Mouse (Mus musculus) hindbrain, embryonic 16.5 days (tissue): ENCODE data around the gene Cenpu. TPM values are rescaled to one million over a fixed set of nuclear protein-coding genes. Genes with fewer than 3 reads are reported as not detected.

Source experiments
- ATAC-seq: fragments of 200-750 bp; cut with Nextera tagmentation; 2 replicates; pipeline ENCODE4 v1.8.0; 2017; ENCODE audit warnings: moderate TSS enrichment, moderate library complexity
- H3K27ac ChIP-seq: fragments of 300-500 bp; sonication (generic); 2 replicates; pipeline ENCODE4 v1.5.1; 2014; ENCODE audit warnings: low read depth, mild to moderate bottlenecking, control low read depth, low read length, moderate library complexity
- H3K27me3 ChIP-seq: fragments of 300-500 bp; sonication (generic); replicated peaks from 2 replicates; pipeline ENCODE4 v1.6.1; 2014; ENCODE audit warnings: low read length; ENCODE audit not compliant: control insufficient read depth, insufficient read depth
- H3K36me3 ChIP-seq: fragments of 300-500 bp; sonication (generic); 2 replicates; pipeline ENCODE4 v1.6.1; 2014; ENCODE audit warnings: mild to moderate bottlenecking, low read length, moderate library complexity, mixed read lengths; ENCODE audit not compliant: control insufficient read depth, insufficient read depth
- H3K4me1 ChIP-seq: fragments of 300-500 bp; sonication (generic); 2 replicates; pipeline ENCODE4 v1.6.1; 2014; ENCODE audit warnings: low read depth, low read length; ENCODE audit not compliant: control insufficient read depth, insufficient read depth
- H3K4me2 ChIP-seq: fragments of 300-500 bp; sonication (generic); 2 replicates; pipeline ENCODE4 v1.6.1; 2014; ENCODE audit warnings: mild to moderate bottlenecking, low read length, control low read depth, moderate library complexity
- H3K4me3 ChIP-seq: fragments of 300-500 bp; sonication (generic); 2 replicates; pipeline ENCODE4 v1.5.1; 2014; ENCODE audit warnings: mild to moderate bottlenecking, low read length, control low read depth, moderate library complexity
- H3K9ac ChIP-seq: fragments of 300-500 bp; sonication (generic); 2 replicates; pipeline ENCODE4 v1.6.1; 2014; ENCODE audit warnings: low read depth, mild to moderate bottlenecking, control low read depth, low read length, moderate library complexity
- H3K9me3 ChIP-seq: fragments of 300-500 bp; sonication (generic); 2 replicates; pipeline ENCODE4 v1.6.1; 2014; ENCODE audit warnings: mild to moderate bottlenecking, low read length, moderate library complexity; ENCODE audit not compliant: control insufficient read depth
- WGBS: fragments of 180-500 bp; shearing (Covaris S2); extraction: QIAGEN DNeasy Blood & Tissue Kit; methylation state at CpG from one replicate; pipeline ENCODE4 v1.1.7; 2014; 5-methylcytosine and 5-hydroxymethylcytosine counted together
- polyA plus RNA-seq: library from polyadenylated mRNA; unstranded; fragments of >200 nt; fragmentation: Nextera tagmentation; extraction: Ambion mirVana; gene quantifications from 2 replicates; pipeline ENCODE4 v1.2.1, GENCODE M21; 2015

The Cenpu gene
- polyA plus RNA-seq, 1 experiment from 2014 or later, result 7.4 TPM

DNA sequence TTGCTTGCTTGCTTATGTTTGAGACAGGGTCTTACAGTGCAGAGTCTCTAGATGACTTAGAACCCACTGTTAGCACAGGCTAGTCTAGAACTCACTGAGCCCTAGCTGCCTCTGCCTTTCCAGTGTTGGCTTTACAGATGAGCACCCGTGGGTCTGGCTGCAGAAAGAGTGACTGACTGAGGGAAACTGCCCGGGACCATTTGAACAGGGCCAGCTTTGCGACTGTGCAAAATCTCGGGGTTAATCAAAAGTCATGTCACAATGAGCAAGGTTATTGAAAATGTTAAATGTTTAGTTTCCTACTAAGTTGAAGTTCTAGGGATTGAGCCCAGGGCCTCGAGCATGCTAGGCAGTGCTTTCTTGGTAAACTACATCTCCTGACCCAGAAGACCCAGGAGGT, 6.0 kb upstream of the Cenpu start:
- no peak overlapping the region for H3K4me3 ChIP-seq
- no peaks in the 10 kb centered on the region for H3K4me1 ChIP-seq
- H3K9me3 ChIP-seq, result no peaks in the 10 kb centered on the region
- no peak overlapping the region for H3K4me2 ChIP-seq
- H3K27ac ChIP-seq, result no peak overlapping the region
- no peaks in the 10 kb centered on the region for H3K36me3 ChIP-seq
- H3K9ac ChIP-seq, result no peak overlapping the region
- 83% methylated on average over 5 of the region's 5 CpGs for WGBS
- no peaks in the 10 kb centered on the region for H3K27me3 ChIP-seq
- ATAC-seq, result no peak

DNA sequence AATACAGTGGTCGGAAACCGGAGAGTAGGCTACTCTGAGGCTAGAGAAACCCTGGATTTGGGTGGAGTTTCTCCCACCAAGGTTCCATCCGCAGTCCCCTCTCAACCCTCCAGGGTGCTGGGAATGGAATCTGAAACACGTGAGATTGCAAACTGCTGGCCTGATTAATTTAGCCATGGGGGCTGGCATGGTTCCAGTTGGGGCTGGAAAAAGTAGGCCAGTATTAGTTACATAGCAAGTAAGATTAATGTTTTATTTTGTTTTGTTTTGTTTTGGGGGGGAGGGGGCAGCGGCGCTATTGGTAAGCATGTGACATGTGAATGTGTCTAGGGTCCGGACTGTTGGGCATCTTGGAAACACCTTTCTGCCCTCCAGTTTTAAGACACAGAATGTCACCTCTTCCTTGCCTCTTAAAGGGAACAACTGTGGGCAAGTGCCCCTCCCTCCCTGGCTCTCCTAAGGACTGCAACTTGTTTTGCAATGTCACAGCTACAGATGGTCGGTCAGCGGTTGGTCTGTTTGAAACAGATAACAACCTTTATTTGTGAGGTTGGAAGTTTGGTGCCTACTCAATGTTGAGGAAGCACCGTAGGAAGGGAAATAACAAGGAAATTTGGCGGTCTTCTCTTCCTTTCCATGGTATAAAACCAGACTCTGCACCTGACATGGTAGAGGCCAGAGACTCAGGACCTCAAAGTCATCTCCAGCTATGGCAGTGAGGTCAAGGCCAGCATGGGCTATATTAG, 5.2 kb upstream of the Cenpu start:
- no peak overlapping the region for H3K4me3 ChIP-seq
- no peaks in the 10 kb centered on the region for H3K27me3 ChIP-seq
- H3K9ac ChIP-seq, result no peak overlapping the region
- 74% methylated on average over 11 of the region's 11 CpGs for WGBS
- H3K4me1 ChIP-seq, result peaks cover 3% of the 10 kb centered on the region; the same call in 1 of the 2 replicates
- H3K9me3 ChIP-seq, result no peaks in the 10 kb centered on the region
- H3K27ac ChIP-seq, result no peak overlapping the region
- no peak for ATAC-seq
- no peaks in the 10 kb centered on the region for H3K36me3 ChIP-seq
- no peak overlapping the region for H3K4me2 ChIP-seq

DNA sequence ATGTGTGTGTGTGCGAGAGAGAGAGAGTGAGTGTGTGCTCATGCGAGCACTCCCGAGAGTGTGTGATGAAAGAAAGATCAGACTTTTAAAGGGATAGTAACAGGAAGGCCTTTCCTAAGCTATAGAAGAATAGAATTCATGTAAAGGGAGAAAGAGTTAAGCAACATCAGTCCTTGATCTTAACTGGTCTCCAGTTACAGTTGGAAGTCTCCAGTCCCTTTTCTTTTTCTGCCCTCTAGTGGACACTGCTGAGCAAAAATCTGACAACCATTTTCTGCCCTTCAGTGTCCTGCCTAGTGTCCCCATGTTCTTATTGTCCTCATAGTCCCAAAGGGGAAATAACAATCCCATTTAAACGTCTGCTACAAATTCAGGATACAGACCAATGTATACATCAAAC, 4.6 kb upstream of the Cenpu start:
- ATAC-seq, result no peak
- Histone ChIP-seq H3K36me3 (no peaks in the 10 kb centered on the region), H3K27ac (no peak overlapping the region), H3K9ac (no peak overlapping the region), H3K9me3 (no peaks in the 10 kb centered on the region), H3K4me2 (no peak overlapping the region), H3K4me3 (no peak overlapping the region), H3K4me1 (peaks cover 4% of the 10 kb centered on the region), H3K27me3 (no peaks in the 10 kb centered on the region)
- WGBS, result 60% methylated on average over 4 of the region's 4 CpGs

DNA sequence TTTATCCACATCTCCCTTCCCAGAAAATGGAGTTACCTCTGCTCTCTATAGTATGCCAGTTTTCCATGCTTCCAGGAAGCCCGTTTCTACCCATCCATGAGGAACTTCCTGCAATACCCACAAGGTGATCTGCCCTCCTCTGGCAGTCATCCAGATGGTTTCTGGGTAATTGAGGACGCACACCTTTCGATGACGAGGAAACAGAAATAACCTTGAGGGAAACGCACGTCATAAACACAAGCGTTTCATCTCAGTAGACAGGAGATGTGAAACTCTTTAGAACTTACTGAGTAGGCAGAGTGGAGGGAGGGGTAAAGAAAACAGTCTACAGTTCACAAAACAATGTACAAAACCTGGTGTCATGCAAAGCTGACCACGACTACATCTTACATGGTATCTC, 1.8 kb upstream of the Cenpu start:
- Histone ChIP-seq H3K4me2 (no peak overlapping the region), H3K27me3 (no peaks in the 10 kb centered on the region), H3K9ac (no peak overlapping the region), H3K4me1 (peaks cover 9% of the 10 kb centered on the region), H3K27ac (no peak overlapping the region), H3K4me3 (no peak overlapping the region), H3K9me3 (no peaks in the 10 kb centered on the region), H3K36me3 (no peaks in the 10 kb centered on the region)
- no peak for ATAC-seq
- WGBS, result 86% methylated on average over 8 of the region's 8 CpGs

DNA sequence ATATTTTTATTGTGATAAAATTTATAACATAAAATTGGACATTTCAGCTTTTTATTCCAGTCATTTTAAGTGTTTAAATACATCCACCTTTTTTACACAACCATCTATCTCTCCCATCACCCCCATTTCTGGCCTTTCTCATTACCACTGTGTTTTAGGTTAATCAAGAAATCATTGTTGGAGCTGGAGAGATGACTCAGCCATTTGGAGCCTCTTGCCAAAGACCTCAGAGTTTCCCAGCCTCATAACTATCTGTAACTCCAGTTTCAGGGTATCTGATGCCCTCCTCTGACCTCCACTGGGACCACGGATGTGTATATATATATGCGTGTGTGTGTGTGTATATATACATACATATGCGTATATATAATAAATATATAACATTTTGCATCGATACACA, 799 bp upstream of the Cenpu start:
- no peaks in the 10 kb centered on the region for H3K9me3 ChIP-seq
- H3K4me2 ChIP-seq, result peak overlapping the region; percentile 61
- H3K36me3 ChIP-seq, result no peaks in the 10 kb centered on the region
- peaks cover 9% of the 10 kb centered on the region for H3K4me1 ChIP-seq
- ATAC-seq, result no peak
- WGBS, result 52% methylated on average over 4 of the region's 4 CpGs
- no peak overlapping the region for H3K9ac ChIP-seq
- H3K4me3 ChIP-seq, result peak overlapping the region; percentile 71; the same call in 1 of the 2 replicates
- H3K27ac ChIP-seq, result no peak overlapping the region
- no peaks in the 10 kb centered on the region for H3K27me3 ChIP-seq

DNA sequence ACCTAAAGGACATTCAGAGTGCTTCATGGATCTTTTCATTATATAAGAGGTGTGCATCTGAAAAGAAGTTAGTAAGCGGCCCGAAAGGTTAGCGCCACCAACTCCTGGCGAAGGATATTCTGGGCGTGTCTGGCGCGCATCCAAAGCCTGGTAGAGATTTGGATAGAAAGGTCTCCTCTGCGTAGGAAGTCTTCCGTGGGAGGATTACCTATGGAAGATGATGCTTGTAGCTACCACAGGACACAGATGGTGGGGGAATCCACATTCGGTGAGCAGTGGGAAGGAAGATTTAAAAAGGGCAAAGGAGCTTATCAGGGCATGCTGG, 575 bp downstream of the Cenpu start:
- no peaks in the 10 kb centered on the region for H3K36me3 ChIP-seq
- H3K27me3 ChIP-seq, result no peaks in the 10 kb centered on the region
- peak overlapping the region; percentile 71 for H3K4me3 ChIP-seq
- 6% methylated on average over 10 of the region's 10 CpGs for WGBS
- H3K27ac ChIP-seq, result no peak overlapping the region
- H3K4me2 ChIP-seq, result peak overlapping the region; percentile 69
- no peaks in the 10 kb centered on the region for H3K9me3 ChIP-seq
- peaks cover 9% of the 10 kb centered on the region for H3K4me1 ChIP-seq
- H3K9ac ChIP-seq, result peak overlapping the region; percentile 53
- ATAC-seq, result no peak

DNA sequence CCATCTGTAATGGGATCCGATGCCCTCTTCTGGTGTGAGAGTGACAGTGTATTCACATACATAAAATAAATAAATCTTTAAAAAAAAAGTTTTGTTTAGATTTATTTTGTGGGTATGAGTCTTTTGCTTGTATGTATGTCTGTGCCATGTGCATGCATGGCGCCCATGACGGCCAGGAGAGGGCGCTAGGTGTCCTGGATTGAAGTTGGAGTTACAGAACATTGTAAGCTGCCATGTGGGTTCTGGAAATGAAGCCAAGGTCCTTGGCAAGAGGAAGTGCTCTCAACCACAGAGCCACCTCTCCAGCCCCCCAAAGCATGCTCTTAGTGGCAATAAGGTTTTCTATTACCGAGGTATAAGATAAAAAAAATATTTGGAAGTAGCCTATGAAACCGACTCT, 7.6 kb downstream of the Cenpu start:
- no peak for ATAC-seq
- no peak overlapping the region for H3K27ac ChIP-seq
- H3K36me3 ChIP-seq, result no peaks in the 10 kb centered on the region
- WGBS, result 80% methylated on average over 6 of the region's 6 CpGs
- H3K4me2 ChIP-seq, result no peak overlapping the region
- H3K9me3 ChIP-seq, result no peaks in the 10 kb centered on the region
- H3K9ac ChIP-seq, result no peak overlapping the region
- H3K4me3 ChIP-seq, result no peak overlapping the region
- H3K4me1 ChIP-seq, result no peaks in the 10 kb centered on the region
- H3K27me3 ChIP-seq, result no peaks in the 10 kb centered on the region

DNA sequence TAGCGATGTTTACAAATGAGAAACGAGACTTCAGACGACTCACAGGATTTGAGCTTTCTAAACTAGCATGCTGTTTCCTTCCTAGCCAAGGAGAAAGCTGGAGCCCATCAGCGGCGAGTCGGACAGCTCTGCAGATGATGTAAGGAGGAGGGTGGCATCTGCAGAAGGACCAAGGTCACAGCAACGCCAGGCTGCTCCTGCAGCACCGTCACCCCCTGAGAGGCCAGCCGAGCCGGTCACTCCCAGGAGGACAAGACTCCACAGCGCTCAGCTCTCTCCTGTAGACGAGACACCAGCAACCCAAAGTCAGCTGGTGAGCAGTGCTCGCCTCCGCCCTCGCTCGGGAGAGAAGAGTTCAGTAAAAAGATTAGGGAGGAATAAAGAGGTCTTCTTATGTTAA, 10.5 kb downstream of the Cenpu start:
- no peak overlapping the region for H3K4me3 ChIP-seq
- 89% methylated on average over 16 of the region's 16 CpGs for WGBS
- ATAC-seq, result no peak
- H3K4me2 ChIP-seq, result no peak overlapping the region
- no peaks in the 10 kb centered on the region; the same call in 1 of the 2 replicates for H3K36me3 ChIP-seq
- no peaks in the 10 kb centered on the region for H3K4me1 ChIP-seq
- H3K27me3 ChIP-seq, result no peaks in the 10 kb centered on the region
- H3K27ac ChIP-seq, result no peak overlapping the region
- no peaks in the 10 kb centered on the region for H3K9me3 ChIP-seq
- no peak overlapping the region for H3K9ac ChIP-seq

DNA sequence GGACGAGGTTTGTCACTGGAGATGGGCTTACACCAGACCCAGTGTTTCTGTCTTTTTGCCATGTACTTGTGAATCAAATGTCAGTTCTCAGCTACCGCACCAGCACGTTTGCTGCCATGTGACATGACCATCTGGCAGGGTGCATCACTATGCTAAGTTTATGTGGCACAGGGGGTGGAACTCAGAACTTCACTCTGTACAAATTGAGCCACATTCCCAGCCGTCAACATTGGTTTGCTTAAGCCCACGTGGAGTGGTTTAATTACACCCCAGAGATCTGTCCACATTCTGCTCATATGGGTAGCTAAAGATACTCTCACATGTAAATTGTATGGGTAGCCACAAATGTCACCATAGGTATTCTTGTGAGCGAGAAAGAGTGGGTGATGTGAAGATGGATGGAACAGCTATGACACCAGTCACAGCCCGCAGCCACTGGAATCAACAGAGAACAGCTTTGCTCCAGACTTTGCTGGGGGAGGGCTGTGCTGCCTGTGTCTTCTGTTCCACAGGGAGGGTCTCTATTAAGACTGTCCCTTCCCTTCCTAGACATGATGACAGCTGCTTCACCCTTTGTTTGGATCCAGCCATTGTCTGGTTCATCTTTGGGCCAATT, 15.2 kb downstream of the Cenpu start:
- H3K4me1 ChIP-seq, result no peaks in the 10 kb centered on the region
- H3K27me3 ChIP-seq, result no peaks in the 10 kb centered on the region
- H3K36me3 ChIP-seq, result no peaks in the 10 kb centered on the region; the same call in 1 of the 2 replicates
- H3K4me3 ChIP-seq, result no peak overlapping the region
- WGBS, result 74% methylated on average over 7 of the region's 7 CpGs
- no peak for ATAC-seq
- H3K9me3 ChIP-seq, result no peaks in the 10 kb centered on the region
- H3K9ac ChIP-seq, result no peak overlapping the region
- no peak overlapping the region for H3K27ac ChIP-seq
- H3K4me2 ChIP-seq, result no peak overlapping the region
